Mouse (Mus musculus): Measurements from ENCODE around the gene Snx21. TPM values are rescaled to one million over a fixed set of nuclear protein-coding genes. Genes with fewer than 3 reads are reported as not detected.

The Snx21 gene
- total RNA-seq, 2 experiments from 2014 or later, result 22.9 to 24.1 TPM

GRCm38 (mm10) chr2:164832032-164832747 is 46.6 kb downstream of the Snx21 start:
- DNase-seq, result no peak

- peak; percentile 85 for DNase-seq
Observed at GRCm38 (mm10) chr2:164832748-164833301, 47.2 kb downstream of the Snx21 start, which contains the start of gene Ctsa. Ctsa (plus strand) TSS chr2:164832873.

DNA sequence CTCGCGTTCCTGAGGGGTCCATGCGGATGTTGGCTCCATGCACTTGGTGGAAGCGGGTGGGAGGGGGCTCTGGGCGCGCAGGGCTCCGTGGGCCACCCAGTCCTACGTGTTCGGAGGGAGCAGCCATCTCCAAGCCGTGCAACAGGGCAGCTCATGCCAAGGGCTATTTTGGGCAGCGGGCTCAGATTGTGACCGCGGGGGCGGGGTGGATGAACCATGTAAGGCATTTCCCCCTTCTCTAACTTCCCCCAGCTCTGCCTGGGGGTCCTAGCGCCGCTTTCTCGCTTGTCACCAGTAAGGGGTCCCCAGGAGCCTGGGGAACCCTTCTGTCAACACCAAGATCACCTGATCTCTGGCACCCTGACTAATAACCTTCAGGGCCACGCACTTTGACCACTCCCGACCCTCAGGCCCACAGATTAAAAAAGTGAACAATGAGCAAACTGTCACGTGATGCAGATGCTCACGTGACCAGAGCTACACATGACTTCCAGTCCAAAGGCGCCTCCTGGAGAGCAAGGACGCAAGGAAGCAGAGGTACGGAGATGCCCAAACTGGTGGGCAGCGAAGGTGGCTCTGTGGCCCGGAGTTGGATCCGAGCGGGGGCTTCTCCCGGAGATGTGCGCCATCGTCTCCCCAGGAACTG is 47.8 kb downstream of the Snx21 start, which contains the start of gene Neurl2:
TSS of gene Neurl2 (minus strand) at position 143 of the 646 bp plus-strand sequence.
- peak; percentile 93 for DNase-seq

DNA sequence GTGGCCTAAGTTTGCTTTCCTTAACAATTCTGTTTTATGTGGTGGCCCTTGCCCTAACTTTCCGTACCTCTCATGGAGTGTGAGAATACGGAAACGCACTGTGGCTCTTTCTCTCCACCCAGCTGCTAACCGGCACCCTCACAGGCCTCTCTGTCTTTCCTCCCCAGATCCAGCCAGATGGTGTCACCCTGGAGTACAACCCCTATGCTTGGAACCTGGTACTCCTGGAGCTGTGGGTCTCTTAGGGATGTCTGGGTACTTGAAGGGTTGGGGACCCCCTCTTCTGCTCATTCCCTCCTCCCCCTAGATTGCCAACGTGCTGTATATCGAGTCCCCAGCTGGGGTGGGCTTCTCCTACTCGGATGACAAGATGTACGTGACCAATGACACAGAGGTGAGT is 48.9 kb downstream of the Snx21 start:
- DNase-seq, result no peak

DNA sequence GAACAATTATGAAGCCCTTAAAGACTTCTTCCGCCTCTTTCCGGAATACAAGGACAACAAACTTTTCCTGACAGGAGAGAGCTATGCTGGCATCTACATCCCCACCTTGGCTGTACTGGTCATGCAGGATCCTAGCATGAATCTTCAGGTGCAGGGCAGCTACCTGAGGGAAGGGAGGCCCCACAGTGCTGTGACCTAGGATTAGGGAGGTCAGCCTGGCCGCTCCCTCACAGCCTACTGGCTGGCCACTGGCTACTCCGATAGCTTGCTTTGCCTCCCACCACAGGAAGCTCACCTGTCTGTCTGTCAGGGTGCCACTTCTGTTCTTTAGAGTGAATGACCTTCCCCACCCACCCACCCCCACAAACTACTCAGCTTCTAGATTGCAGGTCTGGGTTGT is 49.5 kb downstream of the Snx21 start:
- no peak for DNase-seq

Other genes with a start within 250 kb of the Snx21 start
- gene Wfdc2, start 223.4 kb upstream of the Snx21 start, total RNA-seq (2021), result under 1 TPM; 0.55 to 0.77 TPM
- gene Spint3, start 212.4 kb upstream of the Snx21 start, total RNA-seq (2021), result not detected
- gene Wfdc6a, start 200.4 kb upstream of the Snx21 start, total RNA-seq (2021), result not detected
- not detected for gene Eppin, start 192.2 kb upstream of the Snx21 start, total RNA-seq (2021)
- not detected for gene Wfdc6b, start 172.3 kb upstream of the Snx21 start, total RNA-seq (2021)
- not detected for gene Wfdc8, start 172.2 kb upstream of the Snx21 start, total RNA-seq (2021)
- gene Wfdc16, start 147.0 kb upstream of the Snx21 start, total RNA-seq (2021), result not detected
- gene Wfdc10, start 129.8 kb upstream of the Snx21 start, total RNA-seq (2021), result not detected
- not detected for gene Wfdc9, start 129.2 kb upstream of the Snx21 start, total RNA-seq (2021)
- gene Wfdc11, start 111.7 kb upstream of the Snx21 start, total RNA-seq (2021), result not detected
- gene Wfdc13, start 100.7 kb upstream of the Snx21 start, total RNA-seq (2021), result not detected
- not detected for gene Spint4, start 87.3 kb upstream of the Snx21 start, total RNA-seq (2021)
- gene Spint5, start 70.5 kb upstream of the Snx21 start, total RNA-seq (2021), result not detected
- under 1 TPM; 0.26 to 0.27 TPM for gene Wfdc3, start 39.9 kb upstream of the Snx21 start, total RNA-seq (2021)
- 10 to 100 TPM; 41.2 to 42.0 TPM for gene Dnttip1, start 39.8 kb upstream of the Snx21 start, total RNA-seq (2021)
- 100 to 1,000 TPM; 130 to 144 TPM for gene Ube2c, start 15.9 kb upstream of the Snx21 start, total RNA-seq (2021)
- 10 to 100 TPM in 1 of 2 experiments, not detected in 1; 10.8 TPM for gene Tnnc2, start 5.9 kb upstream of the Snx21 start, total RNA-seq (2021)
- 10 to 100 TPM; 13.1 to 13.5 TPM for gene Acot8, start 19.1 kb downstream of the Snx21 start, total RNA-seq (2021)
- 1 to 10 TPM; 1.8 to 2.3 TPM for gene Zswim3, start 19.3 kb downstream of the Snx21 start, total RNA-seq (2021)
- gene Zswim1, start 36.9 kb downstream of the Snx21 start, total RNA-seq (2021), result 1 to 10 TPM; 5.0 to 5.8 TPM
- gene Spata25, start 42.7 kb downstream of the Snx21 start, total RNA-seq (2021), result 1 to 10 TPM in 1 of 2 experiments, under 1 TPM in 1; 0.92 to 1.9 TPM
- gene Ctsa, start 47.0 kb downstream of the Snx21 start, total RNA-seq (2021), result 100 to 1,000 TPM; 101 to 104 TPM
- gene Neurl2, start 47.6 kb downstream of the Snx21 start, total RNA-seq (2021), result 10 to 100 TPM; 33.3 to 34.0 TPM
- 10 to 100 TPM; 13.2 to 20.5 TPM for gene Pltp, start 71.9 kb downstream of the Snx21 start, total RNA-seq (2021)
- gene Pcif1, start 93.5 kb downstream of the Snx21 start, total RNA-seq (2021), result 10 to 100 TPM; 47.0 to 48.2 TPM
- 10 to 100 TPM; 14.7 to 15.8 TPM for gene Zfp335, start 125.9 kb downstream of the Snx21 start, total RNA-seq (2021)
- under 1 TPM; 0.48 to 0.63 TPM for gene Mmp9, start 155.0 kb downstream of the Snx21 start, total RNA-seq (2021)
- gene Slc12a5, start 175.0 kb downstream of the Snx21 start, total RNA-seq (2021), result 1 to 10 TPM in 1 of 2 experiments, under 1 TPM in 1; 0.90 to 1.1 TPM
- gene Ncoa5, start 249.0 kb downstream of the Snx21 start, total RNA-seq (2021), result 10 to 100 TPM; 29.1 to 30.2 TPM

Measured in heart, postnatal 4 days (tissue).